Mouse (Mus musculus) G1E (cell line): ENCODE data around the gene Arsk.

ENCODE experiments used
- CTCF ChIP-seq: IDR thresholded peaks from 2 replicates; pipeline ENCODE4 v1.5.1; 2012; ENCODE audit warnings: low read depth, low read length, inconsistent platforms, mixed read lengths
- GATA1 ChIP-seq: IDR thresholded peaks from 2 replicates; pipeline ENCODE4 v1.6.1; 2012; ENCODE audit warnings: borderline replicate concordance, low read length, inconsistent platforms, mixed read lengths
- GATA2 ChIP-seq: IDR thresholded peaks from 2 replicates; pipeline ENCODE4 v1.6.1; 2012; ENCODE audit warnings: low read depth, low read length, inconsistent platforms, borderline replicate concordance
- POLR2AphosphoS5 ChIP-seq: IDR thresholded peaks from 2 replicates; pipeline ENCODE4 v1.6.1; 2012; ENCODE audit warnings: low read depth, low read length, inconsistent platforms; ENCODE audit not compliant: insufficient replicate concordance
- TAL1 ChIP-seq: conservative IDR thresholded peaks from 2 replicates; pipeline ENCODE4 v1.6.1; 2012; ENCODE audit warnings: low read depth, low read length, inconsistent platforms, mixed read lengths

DNA sequence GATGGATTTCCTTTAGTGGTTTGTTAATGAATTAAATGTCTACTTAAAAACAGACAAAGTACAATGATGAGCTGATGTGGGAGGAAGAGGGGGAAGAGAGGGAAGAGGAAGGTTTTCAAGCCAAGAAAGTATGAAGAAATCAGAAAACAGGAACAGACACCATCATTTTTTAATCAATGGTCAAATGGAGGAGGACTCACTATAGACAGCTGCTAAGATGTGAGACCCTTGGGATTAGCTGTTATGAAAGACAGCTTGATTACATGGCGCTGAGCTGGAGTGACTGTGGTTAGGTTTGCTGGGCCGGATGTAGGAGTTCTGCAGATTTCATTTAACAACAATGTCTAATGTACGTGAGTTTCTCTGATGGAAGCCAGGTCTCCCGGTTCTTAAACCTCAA, 34.9 kb downstream of the Arsk start:
- no peak for TF ChIP-seq CTCF
- no peak for TF ChIP-seq GATA1
- TF ChIP-seq TAL1: no peak
- TF ChIP-seq GATA2: no peak
- no peak for TF ChIP-seq POLR2AphosphoS5
